Mouse (Mus musculus): ENCODE data around the gene Spag6.

DNA sequence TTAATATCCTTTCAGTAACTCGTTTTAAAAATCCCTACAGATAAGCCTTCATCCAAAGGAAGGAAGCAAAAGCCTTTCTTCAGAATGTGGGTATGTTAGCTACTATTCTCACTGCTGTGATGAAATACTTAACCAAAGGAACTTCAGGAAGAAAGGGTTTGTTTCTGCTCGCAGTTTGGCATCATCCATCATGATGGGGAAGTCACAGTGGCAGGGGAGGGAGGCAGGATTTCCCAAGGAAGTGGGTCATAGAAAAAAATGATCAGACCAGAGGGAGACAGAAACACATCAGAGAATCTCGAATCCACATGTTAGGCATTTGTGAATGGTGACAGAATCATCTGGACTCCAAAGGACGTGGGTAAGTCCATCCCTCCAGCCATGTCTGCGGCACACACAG lies 39.0 kb upstream of the Spag6 start:
- TF ChIP-seq CTCF (IDR thresholded peaks at IDR 0.05; ENCODE audit: low read depth, low read length), result no peak
- TF ChIP-seq EP300 (IDR thresholded peaks at IDR 0.05; ENCODE audit: insufficient read depth, low read depth, low read length), result no peak
- TF ChIP-seq POLR2A (IDR thresholded peaks at IDR 0.05; ENCODE audit: insufficient read depth, low read length), result no peak

All from ES-Bruce4 (cell line).